Mouse (Mus musculus) olfactory bulb, adult 2 months (tissue): ENCODE results near the gene 9530053A07Rik. TPM values are rescaled to one million over a fixed set of nuclear protein-coding genes. Genes with fewer than 3 reads are reported as not detected.

ENCODE experiments used
- H3K27ac ChIP-seq: fragments of 200-500 bp; 2 replicates; pipeline ENCODE4 v1.5.1; 2012; ENCODE audit warnings: low read depth, low read length; ENCODE audit not compliant: insufficient read depth
- H3K4me1 ChIP-seq: fragments of 200-500 bp; 2 replicates; pipeline ENCODE4 v1.6.1; 2012; ENCODE audit warnings: low read length; ENCODE audit not compliant: control insufficient read depth, insufficient read depth
- H3K4me3 ChIP-seq: fragments of 200-500 bp; 2 replicates; pipeline ENCODE4 v1.5.1; 2012; ENCODE audit warnings: mild to moderate bottlenecking, low read depth, low read length, moderate library complexity; ENCODE audit not compliant: insufficient read depth
- CTCF ChIP-seq: fragments of 200-500 bp; IDR thresholded peaks from 2 replicates; pipeline ENCODE4 v1.5.1; 2012; ENCODE audit warnings: low read depth, mild to moderate bottlenecking, low read length, moderate library complexity; ENCODE audit not compliant: insufficient read depth
- POLR2A ChIP-seq: fragments of 200-500 bp; IDR thresholded peaks from 2 replicates; pipeline ENCODE4 v1.6.1; 2012; ENCODE audit warnings: mild to moderate bottlenecking, low read depth, low read length, moderate library complexity; ENCODE audit not compliant: insufficient read depth
- WGBS: fragments of 180-500 bp; shearing (Covaris S2); methylation state at CpG from one replicate; pipeline ENCODE4 v1.1.7; 2018; 5-methylcytosine and 5-hydroxymethylcytosine counted together
- polyA plus RNA-seq: library from polyadenylated mRNA; stranded (reverse); fragments of >200 nt; gene quantifications from 2 replicates; pipeline ENCODE4 v1.2.4, GENCODE M21; 2012; ENCODE audit warnings: low replicate concordance; ENCODE audit not compliant: missing spikeins, insufficient read depth, insufficient read length

The 9530053A07Rik gene
- polyA plus RNA-seq, 1 experiment = not detected

- WGBS = 5% methylated on average over 9 of the region's 9 CpGs
- Histone ChIP-seq H3K27ac (no peak overlapping the region), H3K4me3 (peak overlapping the region; percentile 40), H3K4me1 (peaks cover 6% of the 10 kb centered on the region; the same call in 1 of the 2 replicates)
- TF ChIP-seq CTCF = peak; percentile 46; the same call in 1 of the 2 replicates
- no peak for TF ChIP-seq POLR2A
Measured at GRCm38 (mm10) chr7:28168320-28169115, 39.3 kb downstream of the 9530053A07Rik start.

- WGBS = under 1% methylated on average over 80 of the region's 80 CpGs
- TF ChIP-seq POLR2A = peak; percentile 58; the same call in 1 of the 2 replicates
- TF ChIP-seq CTCF = no peak
Measured at GRCm38 (mm10) chr7:28169489-28170422, 40.5 kb downstream of the 9530053A07Rik start, which contains the start of gene Fbl. TSS of gene Fbl (plus strand) at chr7:28169710.

GRCm38 (mm10) chr7:28175358-28175757 is 46.1 kb downstream of the 9530053A07Rik start:
- H3K27ac ChIP-seq = no peak overlapping the region
- no peak overlapping the region for H3K4me3 ChIP-seq
- TF ChIP-seq CTCF (no peak), POLR2A (no peak)
- H3K4me1 ChIP-seq = peaks cover 7% of the 10 kb centered on the region; the same call in 1 of the 2 replicates
- WGBS = 78% methylated on average over 4 of the region's 4 CpGs

More at GRCm38 (mm10) chr7:28169489-28170422, 40.5 kb downstream of the 9530053A07Rik start, which contains the start of gene Fbl:
- peak within 1 kb of the TSS; percentile 97 for H3K4me3 ChIP-seq
- peak within 1 kb of the TSS; percentile 82 for H3K27ac ChIP-seq
- H3K4me1 ChIP-seq = peaks cover 6% of the 10 kb centered on the region; the same call in 1 of the 2 replicates

GRCm38 (mm10) chr7:28179228-28179627 is 50.0 kb downstream of the 9530053A07Rik start, which contains the start of gene Dyrk1b:
TSS of gene Dyrk1b (plus strand) at chr7:28179469.
- peak within 1 kb of the TSS; percentile 70 for H3K27ac ChIP-seq
- peaks cover 13% of the 10 kb centered on the region for H3K4me1 ChIP-seq
- under 1% methylated on average over 25 of the region's 25 CpGs for WGBS
- H3K4me3 ChIP-seq = peak within 1 kb of the TSS; percentile 85
- TF ChIP-seq CTCF (no peak), POLR2A (0 out of 2 replicates have a peak, but pooled peaks have one; percentile 16)

GRCm38 (mm10) chr7:28179741-28180377 is 50.6 kb downstream of the 9530053A07Rik start:
- peak overlapping the region; percentile 85 for H3K4me3 ChIP-seq

DNA sequence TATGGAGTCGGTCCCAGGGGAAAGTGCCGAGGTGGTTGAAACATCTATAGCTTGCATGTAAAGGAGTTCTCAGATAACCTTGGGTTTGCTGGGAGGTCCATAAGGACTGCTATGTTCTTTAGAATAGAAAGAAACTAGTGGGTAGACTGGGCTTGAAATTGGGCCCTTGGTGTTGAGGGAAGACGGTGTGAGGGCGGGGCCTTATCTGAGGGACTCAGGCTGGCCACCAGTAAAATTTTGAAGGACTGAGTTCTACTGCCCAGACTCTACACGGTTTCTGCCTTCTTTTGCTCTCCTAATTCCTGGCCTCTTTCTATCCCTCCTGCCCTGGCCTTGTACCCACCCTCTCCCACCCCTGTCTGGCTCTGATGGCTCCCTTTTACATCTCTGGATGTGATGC is 51.6 kb downstream of the 9530053A07Rik start:
- H3K27ac ChIP-seq = no peak overlapping the region
- peaks cover 13% of the 10 kb centered on the region for H3K4me1 ChIP-seq
- TF ChIP-seq CTCF (no peak), POLR2A (no peak)
- 40% methylated on average over 5 of the region's 5 CpGs for WGBS
- peak overlapping the region; percentile 15; the same call in 1 of the 2 replicates for H3K4me3 ChIP-seq

More at GRCm38 (mm10) chr7:28179741-28180377, 50.6 kb downstream of the 9530053A07Rik start:
- peaks cover 13% of the 10 kb centered on the region for H3K4me1 ChIP-seq
- TF ChIP-seq POLR2A (peak; percentile 36; the same call in 1 of the 2 replicates), CTCF (no peak)
- peak overlapping the region; percentile 70 for H3K27ac ChIP-seq
- under 1% methylated on average over 38 of the region's 56 CpGs for WGBS

GRCm38 (mm10) chr7:28181376-28181775 is 52.1 kb downstream of the 9530053A07Rik start:
- TF ChIP-seq CTCF (no peak), POLR2A (no peak)
- Histone ChIP-seq H3K27ac (no peak overlapping the region), H3K4me3 (0 out of 2 replicates have a peak overlapping the region, but pooled peaks have one; percentile 15), H3K4me1 (peaks cover 13% of the 10 kb centered on the region)
- 94% methylated on average over 12 of the region's 12 CpGs for WGBS

DNA sequence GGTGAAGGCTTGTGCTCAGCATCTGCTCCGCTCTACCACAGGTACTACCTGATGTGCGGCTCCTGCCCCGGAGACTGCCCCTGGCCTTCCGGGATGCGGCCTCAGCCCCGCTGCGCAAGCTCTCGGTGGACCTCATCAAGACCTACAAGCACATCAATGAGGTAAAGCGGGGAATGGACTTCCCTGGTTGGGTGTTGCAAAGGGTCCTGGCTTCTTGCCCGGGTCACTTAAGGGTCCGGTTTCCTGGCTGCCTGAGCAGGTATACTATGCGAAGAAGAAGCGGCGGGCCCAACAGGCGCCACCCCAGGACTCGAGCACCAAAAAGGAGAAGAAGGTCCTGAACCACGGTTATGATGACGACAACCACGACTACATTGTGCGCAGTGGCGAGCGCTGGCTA is 53.1 kb downstream of the 9530053A07Rik start:
- H3K4me3 ChIP-seq = no peak overlapping the region
- TF ChIP-seq POLR2A (no peak), CTCF (no peak)
- WGBS = 95% methylated on average over 22 of the region's 22 CpGs
- no peak overlapping the region for H3K27ac ChIP-seq
- peaks cover 13% of the 10 kb centered on the region for H3K4me1 ChIP-seq
